Comparison of ENCODE assay signal across 18 mouse cellular contexts in genomic region chr3:136946662-136947061, GRCm38 (mm10).
"Had no signal": no experiment of that assay in that cellular context is flagged by ENCODE, and none has a peak within 500 bp of the region (broad histone marks: within the 10 kb centered on the region; RNA-seq: fewer than 3 reads in every experiment).

No protein-coding gene starts in this region.

- H3K9ac ChIP-seq: lung, embryonic 14.5 days; midbrain, embryonic 13.5 days; neural tube, embryonic 13.5 days; neural tube, embryonic 15.5 days had no signal

- H3K4me1 ChIP-seq: midbrain, embryonic 10.5 days; midbrain, embryonic 13.5 days; neural tube, embryonic 13.5 days; neural tube, embryonic 15.5 days had no signal

- ATAC-seq: midbrain, embryonic 13.5 days; midbrain, embryonic 16.5 days had no signal

- H3K36me3 ChIP-seq: midbrain, embryonic 10.5 days; midbrain, embryonic 13.5 days; neural tube, embryonic 13.5 days; neural tube, embryonic 15.5 days had no signal

- H3K27me3 ChIP-seq: midbrain, embryonic 13.5 days; neural tube, embryonic 13.5 days; neural tube, embryonic 15.5 days had no signal

- DNase-seq: lung, adult 18-20 months; lung, embryonic 14.5 days; lung, postnatal 10 days; lung, postnatal 4 days; retina, postnatal 1 day; right cerebral cortex, adult 18-20 months; right cerebral cortex, postnatal 25 days; right cerebral cortex, postnatal 4 days; spleen, adult 18-20 months; thymus, adult 18-20 months; thymus, postnatal 14 days; thymus, postnatal 36 days had no signal

- H3K9me3 ChIP-seq: midbrain, embryonic 10.5 days; midbrain, embryonic 13.5 days; neural tube, embryonic 13.5 days; neural tube, embryonic 15.5 days had no signal

- H3K4me3 ChIP-seq: midbrain, embryonic 10.5 days; midbrain, embryonic 13.5 days; myocyte; neural tube, embryonic 13.5 days; neural tube, embryonic 15.5 days had no signal

- H3K27ac ChIP-seq: midbrain, embryonic 10.5 days; midbrain, embryonic 13.5 days; neural tube, embryonic 13.5 days; neural tube, embryonic 15.5 days had no signal

- H3K4me2 ChIP-seq: lung, embryonic 14.5 days; midbrain, embryonic 13.5 days; neural tube, embryonic 13.5 days; neural tube, embryonic 15.5 days had no signal
